Mouse (Mus musculus): ENCODE measurements around the gene Vps72. TPM values are rescaled to one million over a fixed set of nuclear protein-coding genes. Genes with fewer than 3 reads are reported as not detected.

The Vps72 gene
- polyA plus RNA-seq, 1 experiment from 2014 or later: 233 TPM

DNA sequence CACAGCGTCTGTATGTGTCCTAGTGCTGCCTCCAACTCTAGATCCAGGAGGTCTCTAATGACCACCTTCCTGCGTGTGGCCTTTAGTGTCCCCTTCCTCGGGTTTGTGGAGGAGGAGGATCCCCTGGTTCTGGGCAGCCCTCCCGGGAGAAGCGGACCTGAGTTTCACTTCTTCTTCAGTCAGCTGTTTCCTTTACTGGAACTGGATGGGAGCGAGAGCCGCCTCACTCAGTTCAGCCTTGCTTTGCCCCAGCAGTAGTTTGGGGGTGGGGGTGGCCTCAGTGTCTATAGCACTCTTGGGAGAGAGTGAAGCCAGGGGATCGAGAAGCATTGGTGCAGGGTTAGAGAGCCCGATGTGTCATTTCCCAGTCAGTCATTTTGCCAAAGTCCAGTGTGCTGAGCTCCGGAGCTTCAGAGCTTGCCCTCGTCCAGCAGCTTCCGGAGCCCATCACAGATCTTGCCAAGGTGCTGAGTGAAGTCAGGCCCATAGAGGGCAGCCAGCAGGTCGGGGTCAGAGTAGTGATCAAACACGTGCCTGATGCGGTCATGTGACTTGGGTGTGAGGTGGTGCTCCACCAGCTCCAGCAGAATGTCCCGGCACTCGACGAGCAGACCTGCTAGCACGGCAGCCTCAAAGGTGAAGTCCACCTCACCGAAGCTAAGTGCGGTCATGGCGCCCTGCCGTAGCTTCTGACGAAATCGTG lies 28.9 kb downstream of the Vps72 start:
- H3K4me1 ChIP-seq (replicated peaks; ENCODE audit: control insufficient read depth, insufficient read depth, low read length): peaks cover 11% of the 10 kb centered on the region
- no peaks in the 10 kb centered on the region for H3K27me3 ChIP-seq (replicated peaks; ENCODE audit: control insufficient read depth, insufficient read depth, low read length)
- no peak overlapping the region for H3K4me2 ChIP-seq (ENCODE audit: low read length)

DNA sequence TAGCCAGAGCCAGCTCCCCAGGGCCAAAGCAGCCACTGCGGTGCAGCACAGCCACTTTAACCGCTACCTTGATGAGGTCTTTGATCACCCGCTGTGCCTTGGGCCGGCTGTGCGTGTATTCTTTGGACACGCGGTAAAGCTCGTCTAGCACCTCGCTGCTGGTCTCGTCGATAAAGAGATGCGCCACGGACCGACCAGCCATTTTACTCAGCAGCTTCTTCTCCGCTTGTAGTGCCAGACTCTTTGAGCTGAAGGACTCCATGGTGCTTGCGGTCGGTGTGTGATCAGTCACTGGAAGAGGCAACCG lies 29.4 kb downstream of the Vps72 start:
- 63% methylated on average over 18 of the region's 18 CpGs for WGBS

More for the DNA sequence above, 28.9 kb downstream of the Vps72 start:
- peaks cover 9% of the 10 kb centered on the region for H3K36me3 ChIP-seq (ENCODE audit: control insufficient read depth, insufficient read depth)
- no peak overlapping the region for H3K9ac ChIP-seq (replicated peaks; ENCODE audit: low read depth, low read length)
- H3K4me3 ChIP-seq (replicated peaks; ENCODE audit: low read length): no peak overlapping the region
- WGBS: 74% methylated on average over 25 of the region's 25 CpGs
- H3K9me3 ChIP-seq (ENCODE audit: control insufficient read depth, low read length): no peaks in the 10 kb centered on the region
- H3K27ac ChIP-seq (ENCODE audit: low read length): no peak overlapping the region
- ATAC-seq: no peak

DNA sequence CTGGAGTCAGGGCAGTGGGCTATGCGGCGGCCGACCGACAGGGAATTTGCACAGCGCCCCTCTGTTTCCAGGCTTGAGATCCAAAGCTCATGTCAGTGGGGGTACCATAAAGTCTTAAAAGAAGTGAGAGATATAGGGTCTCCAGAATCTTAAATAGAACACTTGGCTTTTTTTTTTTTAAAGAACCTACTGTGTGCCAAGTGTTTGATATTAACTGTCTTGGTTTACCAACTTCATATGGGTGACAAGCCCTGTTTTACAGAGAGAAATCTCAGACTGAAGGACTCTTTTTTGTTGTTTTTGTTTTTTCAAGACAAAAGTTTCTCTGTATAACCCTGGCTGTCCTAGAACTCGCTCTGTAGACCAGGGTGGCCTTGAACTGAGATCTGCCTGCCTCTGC lies 30.0 kb downstream of the Vps72 start:
- Histone ChIP-seq H3K27me3 (replicated peaks; ENCODE audit: control insufficient read depth, insufficient read depth, low read length) (no peaks in the 10 kb centered on the region), H3K36me3 (ENCODE audit: control insufficient read depth, insufficient read depth) (peaks cover 9% of the 10 kb centered on the region), H3K9ac (replicated peaks; ENCODE audit: low read depth, low read length) (no peak overlapping the region), H3K4me2 (ENCODE audit: low read length) (no peak overlapping the region), H3K4me3 (replicated peaks; ENCODE audit: low read length) (no peak overlapping the region), H3K4me1 (replicated peaks; ENCODE audit: control insufficient read depth, insufficient read depth, low read length) (peaks cover 1% of the 10 kb centered on the region; the same call in 1 of the 2 replicates), H3K27ac (ENCODE audit: low read length) (no peak overlapping the region), H3K9me3 (ENCODE audit: control insufficient read depth, low read length) (no peaks in the 10 kb centered on the region)
- ATAC-seq: no peak
- 89% methylated on average over 6 of the region's 6 CpGs for WGBS

More for the DNA sequence above, 29.4 kb downstream of the Vps72 start:
- H3K4me1 ChIP-seq (replicated peaks; ENCODE audit: control insufficient read depth, insufficient read depth, low read length): peaks cover 6% of the 10 kb centered on the region; the same call in 1 of the 2 replicates
- no peak overlapping the region for H3K9ac ChIP-seq (replicated peaks; ENCODE audit: low read depth, low read length)
- ATAC-seq: no peak
- no peaks in the 10 kb centered on the region for H3K9me3 ChIP-seq (ENCODE audit: control insufficient read depth, low read length)
- H3K27me3 ChIP-seq (replicated peaks; ENCODE audit: control insufficient read depth, insufficient read depth, low read length): no peaks in the 10 kb centered on the region
- peaks cover 9% of the 10 kb centered on the region for H3K36me3 ChIP-seq (ENCODE audit: control insufficient read depth, insufficient read depth)
- H3K27ac ChIP-seq (ENCODE audit: low read length): no peak overlapping the region
- H3K4me2 ChIP-seq (ENCODE audit: low read length): no peak overlapping the region
- H3K4me3 ChIP-seq (replicated peaks; ENCODE audit: low read length): no peak overlapping the region

DNA sequence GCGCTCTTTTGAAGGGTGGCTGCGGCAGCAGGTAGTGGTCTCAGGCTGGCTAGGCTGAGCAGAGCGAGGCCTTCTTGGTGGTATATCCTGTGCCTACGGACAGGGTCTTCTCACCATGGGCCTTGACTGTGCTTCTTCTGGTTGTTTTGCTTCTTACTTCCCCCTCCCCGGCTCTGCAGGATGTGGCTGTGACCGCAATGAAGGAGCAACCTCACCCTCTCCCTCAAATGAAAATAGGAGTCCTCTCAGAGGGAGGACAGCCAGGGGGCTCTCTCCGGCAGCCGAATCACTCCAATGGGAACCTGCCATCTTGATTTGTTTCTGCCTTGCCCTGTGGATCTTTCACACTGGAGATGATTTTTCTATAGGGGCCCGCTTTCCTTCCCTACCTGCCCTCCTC lies 30.7 kb downstream of the Vps72 start:
- Histone ChIP-seq H3K27ac (ENCODE audit: low read length) (no peak overlapping the region), H3K9ac (replicated peaks; ENCODE audit: low read depth, low read length) (no peak overlapping the region), H3K9me3 (ENCODE audit: control insufficient read depth, low read length) (no peaks in the 10 kb centered on the region), H3K4me2 (ENCODE audit: low read length) (no peak overlapping the region), H3K4me1 (replicated peaks; ENCODE audit: control insufficient read depth, insufficient read depth, low read length) (no peaks in the 10 kb centered on the region), H3K36me3 (ENCODE audit: control insufficient read depth, insufficient read depth) (peaks cover 9% of the 10 kb centered on the region), H3K27me3 (replicated peaks; ENCODE audit: control insufficient read depth, insufficient read depth, low read length) (no peaks in the 10 kb centered on the region), H3K4me3 (replicated peaks; ENCODE audit: low read length) (no peak overlapping the region)
- WGBS: 91% methylated on average over 9 of the region's 9 CpGs
- ATAC-seq: no peak

DNA sequence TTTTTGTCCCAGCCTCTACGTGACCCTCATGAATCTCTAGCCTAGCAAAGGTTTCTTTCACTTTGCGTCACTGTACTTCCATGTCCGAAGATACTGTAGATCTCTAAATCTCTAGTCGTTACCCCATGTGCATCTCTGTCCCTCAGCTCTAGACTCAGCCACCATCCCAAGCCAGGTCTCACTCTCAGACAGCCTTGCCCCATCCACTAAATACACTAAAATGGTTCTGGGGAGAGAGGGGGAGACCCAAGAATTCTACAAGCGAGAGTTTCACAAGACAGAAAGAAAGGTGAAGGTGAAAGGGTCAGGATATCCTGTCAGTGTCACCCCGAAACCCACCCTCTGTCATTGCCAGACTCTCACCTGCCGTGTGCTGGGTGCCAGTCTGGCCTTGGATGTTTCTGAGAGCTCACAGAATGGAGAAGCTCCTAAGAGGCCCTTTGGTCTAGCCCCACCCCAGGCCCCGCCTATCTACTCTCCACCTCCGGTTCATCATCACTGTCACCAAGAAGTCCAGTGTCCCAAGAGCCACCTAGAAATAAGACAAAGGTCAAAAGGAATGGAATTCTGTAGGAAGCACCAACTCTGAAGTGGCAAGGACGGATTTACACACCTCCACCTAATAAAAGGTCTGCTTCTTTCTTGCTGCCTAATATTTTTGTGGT lies 31.3 kb downstream of the Vps72 start, which contains the start of gene Tnfaip8l2:
Gene Tnfaip8l2, minus strand, starts transcription at position 409 of the 665 bp plus-strand sequence.
- ATAC-seq: 0 out of 2 replicates have a peak, but pooled peaks have one; percentile 11
- Histone ChIP-seq H3K4me1 (replicated peaks; ENCODE audit: control insufficient read depth, insufficient read depth, low read length) (no peaks in the 10 kb centered on the region), H3K9me3 (ENCODE audit: control insufficient read depth, low read length) (no peaks in the 10 kb centered on the region), H3K4me3 (replicated peaks; ENCODE audit: low read length) (no peak within 1 kb of the TSS), H3K27ac (ENCODE audit: low read length) (no peak within 1 kb of the TSS), H3K36me3 (ENCODE audit: control insufficient read depth, insufficient read depth) (peaks cover 9% of the 10 kb centered on the region), H3K27me3 (replicated peaks; ENCODE audit: control insufficient read depth, insufficient read depth, low read length) (no peaks in the 10 kb centered on the region), H3K9ac (replicated peaks; ENCODE audit: low read depth, low read length) (no peak within 1 kb of the TSS), H3K4me2 (ENCODE audit: low read length) (no peak within 1 kb of the TSS)
- 85% methylated on average over 10 of the region's 10 CpGs for whole genome bisulfite sequencing

DNA sequence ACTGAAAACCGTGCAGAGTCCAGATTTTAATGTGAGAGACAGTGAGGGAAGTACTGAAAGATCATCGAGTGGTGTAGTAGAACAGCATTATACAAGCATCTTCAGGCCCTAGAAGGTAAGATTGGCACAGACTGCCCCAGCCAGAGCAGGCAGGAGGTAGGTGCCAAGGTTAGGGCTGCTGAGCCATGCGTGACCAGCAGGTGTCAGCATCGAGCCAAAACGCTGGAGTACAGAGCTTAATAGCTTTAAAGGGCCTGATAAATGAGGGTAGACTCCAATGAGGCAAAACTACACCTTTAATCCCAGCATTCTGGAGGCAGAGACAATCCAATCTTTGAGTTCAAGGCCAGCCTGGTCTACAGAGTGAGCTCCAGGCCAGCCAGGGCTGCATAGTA lies 31.8 kb downstream of the Vps72 start:
- Histone ChIP-seq H3K9me3 (ENCODE audit: control insufficient read depth, low read length) (no peaks in the 10 kb centered on the region), H3K27ac (ENCODE audit: low read length) (no peak overlapping the region), H3K4me2 (ENCODE audit: low read length) (no peak overlapping the region), H3K4me3 (replicated peaks; ENCODE audit: low read length) (no peak overlapping the region), H3K36me3 (ENCODE audit: control insufficient read depth, insufficient read depth) (peaks cover 9% of the 10 kb centered on the region), H3K9ac (replicated peaks; ENCODE audit: low read depth, low read length) (no peak overlapping the region), H3K27me3 (replicated peaks; ENCODE audit: control insufficient read depth, insufficient read depth, low read length) (no peaks in the 10 kb centered on the region), H3K4me1 (replicated peaks; ENCODE audit: control insufficient read depth, insufficient read depth, low read length) (no peaks in the 10 kb centered on the region)
- 9% methylated on average over 5 of the region's 5 CpGs for WGBS
- ATAC-seq: peak; percentile 85

DNA sequence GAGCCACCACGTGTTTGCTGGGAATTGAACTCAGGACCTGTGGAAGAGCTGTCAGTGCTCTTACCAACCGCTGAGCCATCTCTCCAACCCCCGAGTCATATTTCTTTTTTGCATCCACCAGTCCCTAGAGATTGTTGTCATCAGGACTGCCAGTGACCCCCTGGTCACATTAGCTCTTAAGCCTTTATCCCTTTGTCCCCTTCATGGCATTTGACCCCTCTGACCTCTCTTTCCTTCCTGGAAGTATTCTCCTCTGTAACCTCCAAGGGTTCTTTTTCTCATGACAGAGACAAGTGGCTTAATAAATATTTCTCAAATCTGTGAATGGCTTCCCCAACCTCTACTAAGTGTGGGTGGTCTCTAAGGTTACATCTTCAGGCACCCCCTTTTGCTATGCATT lies 37.1 kb downstream of the Vps72 start:
- H3K27ac ChIP-seq (ENCODE audit: low read length): no peak overlapping the region
- no peak overlapping the region for H3K9ac ChIP-seq (replicated peaks; ENCODE audit: low read depth, low read length)
- no peak for ATAC-seq
- H3K4me3 ChIP-seq (replicated peaks; ENCODE audit: low read length): no peak overlapping the region
- no peak overlapping the region for H3K4me2 ChIP-seq (ENCODE audit: low read length)
- H3K4me1 ChIP-seq (replicated peaks; ENCODE audit: control insufficient read depth, insufficient read depth, low read length): no peaks in the 10 kb centered on the region
- no peaks in the 10 kb centered on the region for H3K9me3 ChIP-seq (ENCODE audit: control insufficient read depth, low read length)
- H3K36me3 ChIP-seq (ENCODE audit: control insufficient read depth, insufficient read depth): no peaks in the 10 kb centered on the region
- WGBS: 64% methylated on average over 3 of the region's 3 CpGs
- no peaks in the 10 kb centered on the region for H3K27me3 ChIP-seq (replicated peaks; ENCODE audit: control insufficient read depth, insufficient read depth, low read length)

DNA sequence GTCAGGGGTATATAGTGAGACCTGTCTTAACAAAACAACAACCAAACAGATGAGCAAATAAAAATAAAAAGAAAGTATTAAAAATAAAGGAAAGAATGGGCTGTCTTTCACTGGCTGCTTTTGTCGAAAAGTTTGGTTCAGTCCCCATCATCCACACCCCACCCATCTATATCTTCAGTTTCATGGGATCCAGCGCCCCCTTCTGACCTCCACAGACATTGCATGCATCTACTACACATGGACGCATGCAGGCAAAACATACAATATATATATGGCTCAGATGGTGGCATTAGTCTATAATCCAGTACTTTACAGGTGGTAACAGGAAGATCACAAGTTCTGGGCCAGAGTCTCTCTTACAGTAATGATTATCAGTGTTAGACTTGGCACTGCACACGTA lies 43.1 kb downstream of the Vps72 start:
- Histone ChIP-seq H3K4me3 (replicated peaks; ENCODE audit: low read length) (no peak overlapping the region), H3K27me3 (replicated peaks; ENCODE audit: control insufficient read depth, insufficient read depth, low read length) (no peaks in the 10 kb centered on the region), H3K9ac (replicated peaks; ENCODE audit: low read depth, low read length) (no peak overlapping the region), H3K4me1 (replicated peaks; ENCODE audit: control insufficient read depth, insufficient read depth, low read length) (no peaks in the 10 kb centered on the region), H3K36me3 (ENCODE audit: control insufficient read depth, insufficient read depth) (no peaks in the 10 kb centered on the region), H3K9me3 (ENCODE audit: control insufficient read depth, low read length) (no peaks in the 10 kb centered on the region), H3K4me2 (ENCODE audit: low read length) (no peak overlapping the region), H3K27ac (ENCODE audit: low read length) (no peak overlapping the region)
- ATAC-seq: no peak
- WGBS: 54% methylated on average over 4 of the region's 4 CpGs

DNA sequence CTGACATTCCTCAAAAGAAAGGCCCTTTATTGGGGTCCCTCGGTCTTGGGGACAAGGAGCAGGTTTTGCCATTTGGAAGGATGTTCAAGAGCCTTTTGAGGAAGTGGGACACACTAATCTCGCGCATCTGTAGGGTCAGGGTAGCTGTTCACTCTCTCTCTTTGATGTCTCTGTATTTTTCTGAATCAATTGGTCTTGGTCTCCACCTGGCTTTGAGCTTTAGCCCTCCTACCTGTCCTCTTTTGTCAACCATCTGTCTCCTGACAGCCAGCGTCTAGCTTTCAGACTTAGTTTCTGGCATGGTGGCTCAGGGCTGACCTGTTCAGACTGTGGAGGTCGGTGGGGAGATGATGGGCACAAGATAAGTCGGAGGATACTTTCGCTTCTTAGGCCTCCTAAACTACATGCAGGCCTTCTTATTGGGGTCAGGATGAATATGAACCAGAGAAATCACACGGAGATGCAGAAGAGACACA lies 48.7 kb downstream of the Vps72 start:
- peaks cover 33% of the 10 kb centered on the region for H3K4me1 ChIP-seq (replicated peaks; ENCODE audit: control insufficient read depth, insufficient read depth, low read length)
- no peak overlapping the region for H3K27ac ChIP-seq (ENCODE audit: low read length)
- peak overlapping the region; percentile 96 for H3K9ac ChIP-seq (replicated peaks; ENCODE audit: low read depth, low read length)
- no peaks in the 10 kb centered on the region for H3K9me3 ChIP-seq (ENCODE audit: control insufficient read depth, low read length)
- ATAC-seq: no peak
- H3K27me3 ChIP-seq (replicated peaks; ENCODE audit: control insufficient read depth, insufficient read depth, low read length): no peaks in the 10 kb centered on the region
- H3K36me3 ChIP-seq (ENCODE audit: control insufficient read depth, insufficient read depth): no peaks in the 10 kb centered on the region; the same call in 1 of the 2 replicates
- 19% methylated on average over 8 of the region's 8 CpGs for WGBS
- H3K4me2 ChIP-seq (ENCODE audit: low read length): peak overlapping the region; percentile 75
- peak overlapping the region; percentile 98 for H3K4me3 ChIP-seq (replicated peaks; ENCODE audit: low read length)

All from forebrain, embryonic 16.5 days (tissue).